ENCODE assay signal across 24 mouse cellular contexts in the genomic region with DNA sequence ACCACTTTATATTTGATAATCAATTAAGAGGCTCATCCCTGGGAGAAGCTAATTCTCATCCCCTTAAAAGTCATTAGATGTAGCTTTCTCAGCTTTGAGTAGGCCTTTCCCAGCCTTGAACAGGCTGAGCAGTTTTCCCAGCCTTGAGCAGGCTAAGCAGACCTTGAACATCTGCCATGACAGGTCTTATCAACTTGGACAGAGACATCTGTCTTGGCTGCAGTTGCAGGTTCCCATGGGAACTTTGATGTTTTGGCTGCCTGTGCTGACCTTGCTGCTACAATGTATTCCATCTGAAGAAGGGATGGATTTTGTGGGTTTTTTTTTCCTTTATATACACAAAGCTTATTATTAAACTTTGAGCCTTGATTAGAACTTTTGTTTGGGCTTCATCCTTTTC. TPM values are rescaled to one million over a fixed set of nuclear protein-coding genes. Genes with fewer than 3 reads are reported as not detected.
DNase-seq lines count a peak whose midpoint lies in the region; ATAC-seq and TF ChIP-seq lines count a peak whose summit lies in the region.
"Had no signal": no experiment of that assay in that cellular context is flagged by ENCODE, and none has a peak within 500 bp of the region (broad histone marks: within the 10 kb centered on the region; RNA-seq: fewer than 3 reads in every experiment).

No protein-coding gene starts in this region.

- no peak for TF ChIP-seq POLR2A in heart, adult 2 months (IDR thresholded peaks at IDR 0.05; ENCODE audit: insufficient read depth, low read depth, low read length)

- H3K27me3 ChIP-seq in heart, adult 2 months (ENCODE audit: control insufficient read depth, insufficient read depth, low read length): no peaks in the 10 kb centered on the region
- H3K27me3 ChIP-seq in heart, embryonic 12.5 days (replicated peaks): peaks cover 15% of the 10 kb centered on the region

- H3K4me1 ChIP-seq in heart, adult 2 months (ENCODE audit: control insufficient read depth, insufficient read depth, low read length): no peaks in the 10 kb centered on the region
- H3K4me1 ChIP-seq in heart, embryonic 12.5 days (replicated peaks): no peaks in the 10 kb centered on the region
- H3K4me1 ChIP-seq: hindbrain, embryonic 15.5 days; limb, embryonic 12.5 days; liver, embryonic 13.5 days; neural tube, embryonic 15.5 days had no signal

- intact Hi-C loops in heart, adult 2 months (cut with DNase I): no loop called here
- intact Hi-C loops in gastrocnemius, postnatal 14 days (cut with DNase I; ENCODE audit: low total_unique reads): no loop called here

- no peak for TF ChIP-seq CTCF in heart, adult 2 months (IDR thresholded peaks at IDR 0.05)

- no peak overlapping the region for H3K4me3 ChIP-seq in heart, adult 2 months
- no peak overlapping the region for H3K4me3 ChIP-seq in heart, embryonic 12.5 days
- H3K4me3 ChIP-seq: hindbrain, embryonic 15.5 days; limb, embryonic 12.5 days; liver, embryonic 13.5 days; neural tube, embryonic 15.5 days had no signal

- no peak for ATAC-seq in heart, embryonic 12.5 days (ENCODE audit: insufficient number of reproducible peaks, low FRiP score)
- ATAC-seq: activated CD4-positive, CD25-positive, alpha-beta regulatory T cell, adult 4 months; forebrain, embryonic 14.5 days had no signal

- no peaks in the 10 kb centered on the region for H3K79me2 ChIP-seq in heart, adult 2 months (replicated peaks; ENCODE audit: control insufficient read depth, insufficient read depth, low read length)

- H3K4me2 ChIP-seq in heart, embryonic 12.5 days: no peak overlapping the region
- H3K4me2 ChIP-seq: hindbrain, embryonic 15.5 days; limb, embryonic 12.5 days; liver, embryonic 13.5 days; midbrain, embryonic 11.5 days; neural tube, embryonic 15.5 days had no signal

- no peaks in the 10 kb centered on the region for H3K9me3 ChIP-seq in heart, embryonic 12.5 days (replicated peaks)
- H3K9me3 ChIP-seq: hindbrain, embryonic 15.5 days; limb, embryonic 12.5 days; liver, embryonic 13.5 days; neural tube, embryonic 15.5 days had no signal

- H3K36me3 ChIP-seq in heart, adult 2 months (ENCODE audit: control insufficient read depth, insufficient read depth, low read length): no peaks in the 10 kb centered on the region
- H3K36me3 ChIP-seq in heart, embryonic 12.5 days: no peaks in the 10 kb centered on the region
- H3K36me3 ChIP-seq: hindbrain, embryonic 15.5 days; limb, embryonic 12.5 days; liver, embryonic 13.5 days; neural tube, embryonic 15.5 days had no signal

- H3K9ac ChIP-seq in heart, adult 2 months (ENCODE audit: low read depth, low read length): no peak overlapping the region
- no peak overlapping the region for H3K9ac ChIP-seq in heart, embryonic 12.5 days
- H3K9ac ChIP-seq: hindbrain, embryonic 15.5 days; limb, embryonic 12.5 days; liver, embryonic 13.5 days; neural tube, embryonic 15.5 days had no signal

- no peak for TF ChIP-seq EP300 in heart, adult 2 months (IDR thresholded peaks at IDR 0.05; ENCODE audit: insufficient read depth, low read depth, low read length)

- peak; percentile 24 to 42 for DNase-seq in heart, adult 2 months
- DNase-seq in adrenal gland, postnatal 14 days: peak; percentile 57
- peak; percentile 43 to 52 for DNase-seq in heart, adult 9 months (ENCODE audit: low spot score in 2 of 2)
- peak; percentile 43 for DNase-seq in testis, postnatal 10 days (ENCODE audit: low spot score)
- DNase-seq in spleen, postnatal 36 days (ENCODE audit: low spot score in 2 of 2): no peak
- no peak for DNase-seq in gastrocnemius, postnatal 14 days
- DNase-seq: cerebellum, adult 9-10 months; kidney, adult 2 months; kidney, postnatal 25 days; layer of hippocampus, postnatal 36 days; liver, embryonic 13.5 days; lung, adult 2 months; lung, postnatal 14 days; retina, postnatal 1 day; right cerebral cortex, postnatal 25 days; spleen, adult 18-20 months; thymus, postnatal 25 days had no signal

- H3K27ac ChIP-seq in heart, adult 2 months: no peak overlapping the region
- no peak overlapping the region for H3K27ac ChIP-seq in heart, embryonic 12.5 days (ENCODE audit: poor library complexity, severe bottlenecking)
- H3K27ac ChIP-seq: hindbrain, embryonic 15.5 days; limb, embryonic 12.5 days; liver, embryonic 13.5 days; neural tube, embryonic 15.5 days had no signal

RNA-seq across cellular contexts. Expression of a gene that starts 59.2 kb away (rescaled TPM):
- total RNA-seq in heart, adult 2 months (2021): 10 to 100 TPM; 21.4 to 28.0 TPM
- 4.1 and 7.8 TPM in 2 replicates for polyA plus RNA-seq in heart, adult 2 months (2012; rRNA removed)
- polyA plus RNA-seq in heart, embryonic 12.5 days (2016; fragmentation: Nextera tagmentation; extraction: Ambion mirVana): 35.4 and 35.7 TPM in 2 replicates
- 58.3 and 58.8 TPM in 2 replicates for total RNA-seq in adrenal gland, postnatal 14 days (2021)
- 10 to 100 TPM; 19.0 to 19.2 TPM for total RNA-seq in gastrocnemius, postnatal 14 days (2021)

Comparison
In these comparisons a context has a peak if more than half of its experiments do, and no peak if none do; other contexts are left out.
1. DNase-seq: peak in heart, adult 2 months (2 of 2), adrenal gland, postnatal 14 days (single experiment), heart, adult 9 months (2 of 2) and testis, postnatal 10 days (single experiment); none in spleen, postnatal 36 days (0 of 2) and gastrocnemius, postnatal 14 days (single experiment).